Mouse (Mus musculus) thymus, postnatal 36 days (tissue): Measurements from ENCODE around the gene Gper1.
"Not testable (repeated sequence)": the region's sequence is repeated elsewhere in the genome, so short reads cannot be mapped to it uniquely, and the experiment has no call there.

ENCODE experiments used
- DNase-seq, 2 experiments: peaks; one replicate each; pipeline ENCODE4 v3.0.0; 2022; ENCODE audit warnings: mixed read lengths in 2 of 2

The Gper1 gene

GRCm38 (mm10) chr5:139390324-139391119 is 32.4 kb upstream of the Gper1 start:
- DNase-seq: not testable (repeated sequence)

GRCm38 (mm10) chr5:139391309-139391990 is 31.5 kb upstream of the Gper1 start:
- DNase-seq: no peak

- DNase-seq: no peak
Measured at GRCm38 (mm10) chr5:139392219-139393196, 30.4 kb upstream of the Gper1 start.

GRCm38 (mm10) chr5:139393197-139393588 is 29.8 kb upstream of the Gper1 start:
- no peak for DNase-seq

GRCm38 (mm10) chr5:139394399-139394798 is 28.6 kb upstream of the Gper1 start:
- no peak for DNase-seq

- DNase-seq: no peak
Measured at GRCm38 (mm10) chr5:139395528-139395927, 27.4 kb upstream of the Gper1 start.

- DNase-seq: no peak
Measured at GRCm38 (mm10) chr5:139397359-139397916, 25.5 kb upstream of the Gper1 start.

GRCm38 (mm10) chr5:139397959-139398753 is 24.8 kb upstream of the Gper1 start:
- peak; percentile 86 to 90 for DNase-seq

- no peak for DNase-seq
Measured at GRCm38 (mm10) chr5:139398786-139399185, 24.2 kb upstream of the Gper1 start.

- no peak for DNase-seq
Measured at GRCm38 (mm10) chr5:139399991-139400390, 23.0 kb upstream of the Gper1 start.

- no peak for DNase-seq
Measured at GRCm38 (mm10) chr5:139402106-139402505, 20.8 kb upstream of the Gper1 start.

GRCm38 (mm10) chr5:139403692-139404260 is 19.2 kb upstream of the Gper1 start:
- no peak for DNase-seq

GRCm38 (mm10) chr5:139404801-139405401 is 18.1 kb upstream of the Gper1 start, which contains the start of gene C130050O18Rik:
Gene C130050O18Rik (plus strand): TSS chr5:139405280.
- no peak for DNase-seq

- no peak for DNase-seq
Measured at GRCm38 (mm10) chr5:139405478-139405877, 17.5 kb upstream of the Gper1 start.

- no peak for DNase-seq
Measured at GRCm38 (mm10) chr5:139405953-139406352, 17.0 kb upstream of the Gper1 start.

- DNase-seq: no peak
Measured at GRCm38 (mm10) chr5:139407121-139407885, 15.6 kb upstream of the Gper1 start.

GRCm38 (mm10) chr5:139408511-139408910 is 14.4 kb upstream of the Gper1 start:
- DNase-seq: no peak

GRCm38 (mm10) chr5:139409412-139409811 is 13.5 kb upstream of the Gper1 start:
- DNase-seq: no peak

GRCm38 (mm10) chr5:139410056-139410455 is 12.9 kb upstream of the Gper1 start:
- no peak for DNase-seq

- no peak for DNase-seq
Measured at GRCm38 (mm10) chr5:139411117-139411516, 11.8 kb upstream of the Gper1 start.
